Mouse (Mus musculus): ENCODE results near the gene Sfxn5.

DNA sequence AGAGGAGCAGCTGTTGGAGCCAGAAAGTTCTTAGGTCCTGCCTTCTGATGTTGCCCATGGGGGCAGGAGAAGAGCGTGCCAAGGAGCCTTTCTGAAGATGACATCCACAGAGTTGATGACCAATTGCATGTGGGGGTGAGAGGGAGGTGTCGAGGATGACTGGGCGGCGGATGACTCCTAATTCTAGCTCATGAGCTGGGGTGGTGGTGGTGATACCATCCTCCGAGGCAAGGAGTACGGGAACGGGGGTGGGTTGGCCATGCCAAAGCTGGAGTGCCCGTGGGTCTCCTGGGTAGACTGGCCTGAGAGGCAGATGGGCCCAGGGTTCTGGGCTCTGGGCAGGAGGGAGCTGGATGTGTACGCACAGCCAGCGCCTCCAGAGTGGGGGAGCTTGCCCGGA lies 113.5 kb downstream of the Sfxn5 start:
- no peak for TF ChIP-seq POLR2A (IDR thresholded peaks at IDR 0.05; ENCODE audit: control insufficient read depth, extremely low read depth, insufficient read depth, low read length, poor library complexity)
- TF ChIP-seq CTCF (IDR thresholded peaks at IDR 0.05; ENCODE audit: borderline replicate concordance, control insufficient read depth, extremely low read depth, insufficient read depth, low read length, poor library complexity): no peak

All from thymus, adult 2 months (tissue).